Mouse (Mus musculus) cerebellum, adult 2 months (tissue): ENCODE data around the gene Arrdc2.
A peak's percentile ranks its signal among the peaks of the same experiment; 100 is the strongest.

Experiments used
- CTCF ChIP-seq: fragments of 200-500 bp; IDR thresholded peaks from 2 replicates; pipeline ENCODE4 v1.5.1; 2011; ENCODE audit warnings: low read depth, mild to moderate bottlenecking, control low read depth, low read length, moderate library complexity, borderline replicate concordance; ENCODE audit not compliant: insufficient read depth
- POLR2A ChIP-seq: fragments of 200-500 bp; IDR thresholded peaks from 2 replicates; pipeline ENCODE4 v1.6.1; 2011; ENCODE audit warnings: low read length, control low read depth, borderline replicate concordance; ENCODE audit not compliant: insufficient read depth

DNA sequence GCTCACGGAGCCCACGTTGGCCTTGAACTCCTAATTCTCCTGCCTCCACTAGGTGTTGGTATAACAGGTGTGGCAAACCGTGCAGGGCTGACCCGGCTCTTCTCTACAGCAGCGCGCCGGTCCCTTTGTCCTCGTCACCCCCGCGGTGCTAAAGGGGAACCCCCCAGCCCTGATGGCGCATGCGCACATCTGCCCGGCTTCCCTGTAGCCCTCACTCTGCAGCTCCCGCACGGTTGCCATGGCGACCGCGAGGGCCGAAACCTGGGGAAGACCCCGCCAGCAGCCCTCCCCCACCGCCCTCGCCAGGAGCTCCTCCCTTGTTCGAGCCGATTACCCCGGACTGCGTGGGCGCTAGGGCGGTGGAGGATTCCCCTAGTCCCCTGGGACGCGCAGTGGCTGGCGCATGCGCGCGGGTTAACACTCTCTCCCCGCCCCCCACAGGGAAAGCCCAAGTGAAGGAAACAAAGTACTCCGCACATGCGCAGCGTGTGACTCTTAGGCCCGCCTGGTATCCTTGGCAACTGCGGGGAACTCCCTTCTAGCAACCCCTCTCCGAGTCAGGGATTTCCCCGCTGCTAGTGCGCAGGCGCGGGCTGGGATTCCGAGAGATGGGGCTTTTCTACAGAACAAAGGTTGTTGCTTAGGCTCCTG lies 26.0 kb upstream of the Arrdc2 start:
- TF ChIP-seq CTCF (no peak), POLR2A (peak; percentile 38; the same call in 1 of the 2 replicates)
